Mouse (Mus musculus): ENCODE data around the gene Smap1.

Gene Smap1

DNA sequence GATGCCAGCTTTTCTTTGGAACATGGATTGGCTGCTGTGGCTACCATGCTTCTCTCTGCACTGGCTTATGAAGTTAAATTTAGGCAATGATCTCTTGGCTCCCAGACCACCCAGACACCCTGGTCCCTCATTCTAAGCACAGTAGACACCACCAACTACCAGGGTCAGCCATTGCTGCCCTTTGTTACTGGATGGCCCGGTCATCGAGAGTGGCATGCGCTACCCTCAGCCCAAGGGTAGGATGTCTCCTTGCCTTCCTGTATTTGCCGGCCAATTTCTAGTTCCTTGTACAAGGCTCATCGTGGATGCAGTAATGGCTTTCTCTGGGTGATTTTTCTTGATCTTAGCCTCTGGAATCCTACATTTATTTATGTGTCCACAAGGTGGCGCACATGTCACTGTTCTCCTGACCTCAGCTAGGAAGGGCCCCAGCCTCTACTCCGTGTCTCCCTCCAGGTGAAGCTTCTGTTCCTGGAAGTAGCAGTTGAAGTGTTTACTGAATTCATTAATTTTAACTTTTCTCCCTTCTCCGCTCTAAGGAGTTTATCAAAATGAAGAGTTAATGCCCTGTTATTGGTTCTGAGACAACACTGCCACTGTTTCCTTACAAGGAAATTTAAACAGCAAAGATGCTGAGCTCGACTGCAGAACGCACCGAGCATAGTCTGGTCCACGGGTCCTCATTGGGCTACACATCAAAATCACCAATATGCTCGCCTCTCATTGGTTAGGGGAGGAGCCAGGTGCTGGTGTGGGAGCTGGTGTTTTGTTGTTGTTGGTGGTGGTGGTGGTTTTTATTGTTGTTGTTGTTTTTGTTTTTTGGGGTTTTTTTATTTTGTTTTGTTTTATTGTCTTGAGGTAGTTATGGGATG, 95.0 kb downstream of the Smap1 start:
- peak; percentile 66 for DNase-seq

DNA sequence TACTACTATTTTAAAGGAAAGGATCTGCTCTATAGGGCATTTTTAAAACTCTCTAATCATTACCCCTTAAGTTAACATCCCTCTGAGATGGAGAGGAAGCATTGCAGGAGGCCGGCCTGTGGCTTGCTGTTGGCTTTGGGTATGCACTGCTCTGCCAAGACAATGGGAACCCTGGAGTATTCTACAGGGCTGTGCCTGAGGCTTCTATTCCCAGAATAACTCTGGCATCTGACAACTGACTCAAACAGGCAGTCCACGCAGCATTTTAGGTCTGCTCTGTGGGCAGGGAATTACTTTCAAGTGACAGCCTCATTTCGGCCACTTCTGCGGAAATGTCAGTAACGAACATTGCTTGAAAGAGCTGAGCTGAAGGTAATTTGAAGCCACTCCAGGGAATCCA, 100.5 kb downstream of the Smap1 start:
- no peak for DNase-seq

DNA sequence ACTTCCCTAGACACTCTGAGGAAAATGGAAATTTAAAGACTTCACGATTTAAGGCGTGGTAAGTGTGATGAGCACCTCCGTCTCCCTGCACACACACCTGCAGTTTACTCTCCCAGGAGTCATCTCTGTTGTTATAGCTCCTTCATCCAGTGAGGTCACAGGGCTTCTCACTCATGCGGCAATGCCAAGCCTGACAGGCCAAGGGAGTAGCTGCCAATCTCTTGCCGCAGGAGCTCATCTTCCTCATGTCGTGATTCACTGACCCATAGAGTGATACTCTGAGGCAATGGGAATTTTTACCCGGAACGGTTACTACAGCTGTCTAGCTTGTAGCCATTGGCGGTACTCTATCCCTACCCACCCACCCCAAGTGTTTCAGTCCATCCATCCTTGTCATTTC, 123.8 kb downstream of the Smap1 start:
- DNase-seq, result peak; percentile 11
